Mouse (Mus musculus) left cerebral cortex, postnatal 36 days (tissue): ENCODE data around the gene Tmem63c. TPM values are rescaled to one million over a fixed set of nuclear protein-coding genes. Genes with fewer than 3 reads are reported as not detected.

Source experiments
- DNase-seq, 2 experiments: peaks; one replicate each; pipeline ENCODE4 v3.0.0; 2021 to 2022; ENCODE audit warnings: low spot score in 2 of 2, mixed read lengths in 1 of 2
- intact Hi-C: fragments of 180-260 bp; cut with DNase I; formaldehyde crosslinking; loops from one replicate; pipeline ENCODE4 v1.15.1; 2025
- total RNA-seq, 2 experiments: library from RNA; stranded (reverse); gene quantifications; 2 replicates each; pipeline ENCODE4 v1.2.3; 2021

Gene Tmem63c
- total RNA-seq: 10 to 100 TPM; 37.7 to 40.2 TPM

- intact Hi-C loops: no loop called here
- DNase-seq: no peak
These were observed at the start of gene Tmem63c for GRCm38 (mm10) chr12:87021040-87021439. Tmem63c (plus strand) TSS chr12:87021340.

- DNase-seq: peak; percentile 58 to 61
- intact Hi-C loops: no loop called here
These were observed 47.9 kb upstream of the Tmem63c start for GRCm38 (mm10) chr12:86973216-86973615.

GRCm38 (mm10) chr12:86973706-86974105 is 47.4 kb upstream of the Tmem63c start:
- intact Hi-C loops: no loop called here
- DNase-seq: peak; percentile 69 to 79

- intact Hi-C loops: no loop called here
These were observed 46.5 kb upstream of the Tmem63c start for GRCm38 (mm10) chr12:86974387-86975288.

GRCm38 (mm10) chr12:86975761-86976160 is 45.4 kb upstream of the Tmem63c start:
- DNase-seq: no peak
- intact Hi-C loops: no loop called here

More at GRCm38 (mm10) chr12:86974387-86975288, 46.5 kb upstream of the Tmem63c start:
- DNase-seq: peak; percentile 62 to 75

- no peak for DNase-seq
- intact Hi-C loops: no loop called here
These were observed 44.5 kb upstream of the Tmem63c start for GRCm38 (mm10) chr12:86976511-86977168.

- peak; percentile 85 to 86 for DNase-seq
- intact Hi-C loops: no loop called here
These were observed 43.3 kb upstream of the Tmem63c start for GRCm38 (mm10) chr12:86977833-86978232.

- intact Hi-C loops: no loop called here
- DNase-seq: no peak
These were observed 40.0 kb upstream of the Tmem63c start for GRCm38 (mm10) chr12:86981180-86981579.

- DNase-seq: peak; percentile 55 to 62
- intact Hi-C loops: no loop called here
These were observed 37.5 kb upstream of the Tmem63c start for GRCm38 (mm10) chr12:86983470-86984193.

- intact Hi-C loops: no loop called here
- DNase-seq: no peak
These were observed 37.0 kb upstream of the Tmem63c start for GRCm38 (mm10) chr12:86984194-86984555.

GRCm38 (mm10) chr12:86986562-86986961 is 34.6 kb upstream of the Tmem63c start:
- DNase-seq: no peak
- intact Hi-C loops: no loop called here

- intact Hi-C loops: no loop called here
- no peak for DNase-seq
These were observed 32.9 kb upstream of the Tmem63c start for GRCm38 (mm10) chr12:86988227-86988626.

- DNase-seq: no peak
These were observed 31.8 kb upstream of the Tmem63c start for GRCm38 (mm10) chr12:86989378-86989777.

GRCm38 (mm10) chr12:86989890-86990754 is 31.0 kb upstream of the Tmem63c start, which contains the start of gene Zdhhc22:
Zdhhc22 (minus strand) TSS chr12:86990430.
- intact Hi-C loops: loop anchor here (5.0 kb wide), 1 partner anchor 62 kb away; no protein-coding TSS in a partner anchor
- peak; percentile 53 to 66 for DNase-seq

More at GRCm38 (mm10) chr12:86989378-86989777, 31.8 kb upstream of the Tmem63c start:
- intact Hi-C loops: no loop called here

GRCm38 (mm10) chr12:86990755-86991110 is 30.4 kb upstream of the Tmem63c start:
- intact Hi-C loops: loop anchor here (5.0 kb wide), 1 partner anchor 62 kb away; no protein-coding TSS in a partner anchor
- DNase-seq: no peak

GRCm38 (mm10) chr12:86994166-86994565 is 27.0 kb upstream of the Tmem63c start:
- no peak for DNase-seq
- intact Hi-C loops: loop anchor here (5.0 kb wide), 1 partner anchor 58 kb away; no protein-coding TSS in a partner anchor

GRCm38 (mm10) chr12:86994776-86995175 is 26.4 kb upstream of the Tmem63c start:
- intact Hi-C loops: loop anchor here (5.0 kb wide), 1 partner anchor 58 kb away; no protein-coding TSS in a partner anchor
- no peak for DNase-seq

GRCm38 (mm10) chr12:86995931-86996330 is 25.2 kb upstream of the Tmem63c start:
- DNase-seq: no peak
- intact Hi-C loops: no loop called here

- intact Hi-C loops: no loop called here
- DNase-seq: no peak
These were observed 22.4 kb upstream of the Tmem63c start for GRCm38 (mm10) chr12:86998699-86999098.
